Mouse (Mus musculus) liver, postnatal 0 days (tissue): ENCODE results near the gene Ppp1r13b. TPM values are rescaled to one million over a fixed set of nuclear protein-coding genes. Genes with fewer than 3 reads are reported as not detected.

ENCODE experiments used
- ATAC-seq: fragments of 200-750 bp; cut with Nextera tagmentation; 2 replicates; pipeline ENCODE4 v1.8.0; 2017; ENCODE audit warnings: mild to moderate bottlenecking, moderate library complexity
- DNase-seq: peaks from one replicate; pipeline ENCODE4 v3.0.0-alpha.2; 2016
- H3K27ac ChIP-seq: fragments of 300-500 bp; sonication (generic); 2 replicates; pipeline ENCODE4 v1.5.1; 2014; ENCODE audit warnings: antibody characterized with exemption, moderate library complexity, mild to moderate bottlenecking, low read depth
- H3K27me3 ChIP-seq: fragments of 300-500 bp; sonication (generic); 2 replicates; pipeline ENCODE4 v1.6.1; 2014; ENCODE audit warnings: low read length, control low read depth, mixed read lengths; ENCODE audit not compliant: insufficient read depth
- H3K36me3 ChIP-seq: fragments of 300-500 bp; sonication (generic); replicated peaks from 2 replicates; pipeline ENCODE4 v1.6.1; 2014; ENCODE audit warnings: mild to moderate bottlenecking, control low read depth, low read length, moderate library complexity, mixed read lengths; ENCODE audit not compliant: insufficient read depth
- H3K4me1 ChIP-seq: fragments of 300-500 bp; sonication (generic); 2 replicates; pipeline ENCODE4 v1.6.1; 2014; ENCODE audit warnings: antibody characterized with exemption, mild to moderate bottlenecking, control low read depth; ENCODE audit not compliant: insufficient read depth
- H3K4me2 ChIP-seq: fragments of 300-500 bp; sonication (generic); 2 replicates; pipeline ENCODE4 v1.6.1; 2014; ENCODE audit warnings: low read depth, mild to moderate bottlenecking, low read length, moderate library complexity, mixed read lengths
- H3K4me3 ChIP-seq: fragments of 300-500 bp; sonication (generic); 2 replicates; pipeline ENCODE4 v1.5.1; 2014; ENCODE audit warnings: low read depth, low read length
- H3K9ac ChIP-seq: fragments of 300-500 bp; sonication (generic); replicated peaks from 2 replicates; pipeline ENCODE4 v1.6.1; 2014; ENCODE audit warnings: mild to moderate bottlenecking, moderate library complexity
- H3K9me3 ChIP-seq: fragments of 300-500 bp; sonication (generic); 2 replicates; pipeline ENCODE4 v1.6.1; 2016; ENCODE audit warnings: mild to moderate bottlenecking, control low read depth, low read length, mixed read lengths
- CTCF ChIP-seq: sonication (generic); IDR thresholded peaks from 2 replicates; pipeline ENCODE4 v1.5.1; 2016; ENCODE audit warnings: antibody characterized with exemption, low read depth
- EP300 ChIP-seq: IDR thresholded peaks from 2 replicates; pipeline ENCODE4 v1.6.1; 2016; ENCODE audit warnings: antibody characterized with exemption, low read depth, mild to moderate bottlenecking
- WGBS: fragments of 180-500 bp; shearing (Covaris S2); extraction: QIAGEN DNeasy Blood & Tissue Kit; methylation state at CpG from one replicate; pipeline ENCODE4 v1.1.7; 2014; ENCODE audit not compliant: insufficient replicate concordance; 5-methylcytosine and 5-hydroxymethylcytosine counted together
- polyA plus RNA-seq: library from polyadenylated mRNA; unstranded; fragments of >200 nt; fragmentation: Nextera tagmentation; extraction: Ambion mirVana; gene quantifications from 2 replicates; pipeline ENCODE4 v1.2.1, GENCODE M21; 2015

Ppp1r13b gene
- polyA plus RNA-seq, 1 experiment from 2014 or later: 4.5 TPM

GRCm38 (mm10) chr12:111911796-111912195 is 3.9 kb upstream of the Ppp1r13b start:
- no peaks in the 10 kb centered on the region for H3K9me3 ChIP-seq
- no peaks in the 10 kb centered on the region for H3K27me3 ChIP-seq
- no peak for ATAC-seq
- H3K4me1 ChIP-seq: peaks cover 14% of the 10 kb centered on the region
- no peak for DNase-seq
- no peak overlapping the region for H3K9ac ChIP-seq
- no peaks in the 10 kb centered on the region for H3K36me3 ChIP-seq
- 83% methylated on average over 2 of the region's 2 CpGs for WGBS
- H3K4me3 ChIP-seq: no peak overlapping the region
- TF ChIP-seq EP300 (no peak), CTCF (no peak)
- H3K27ac ChIP-seq: 0 out of 2 replicates have a peak overlapping the region, but pooled peaks have one; percentile 18
- H3K4me2 ChIP-seq: no peak overlapping the region

- DNase-seq (peak; percentile 45), ATAC-seq (peak; percentile 26)
- TF ChIP-seq EP300 (no peak), CTCF (peak; percentile 30)
- Histone ChIP-seq H3K27ac (0 out of 2 replicates have a peak overlapping the region, but pooled peaks have one; percentile 18), H3K4me1 (peaks cover 17% of the 10 kb centered on the region), H3K36me3 (no peaks in the 10 kb centered on the region), H3K27me3 (no peaks in the 10 kb centered on the region), H3K4me3 (no peak overlapping the region), H3K4me2 (no peak overlapping the region), H3K9me3 (no peaks in the 10 kb centered on the region), H3K9ac (no peak overlapping the region)
- 71% methylated on average over 15 of the region's 15 CpGs for WGBS
Measured at GRCm38 (mm10) chr12:111911171-111911760, 3.4 kb upstream of the Ppp1r13b start.

- 70% methylated on average over 11 of the region's 11 CpGs for WGBS
- TF ChIP-seq EP300 (no peak), CTCF (no peak)
- Histone ChIP-seq H3K4me1 (peaks cover 17% of the 10 kb centered on the region), H3K36me3 (no peaks in the 10 kb centered on the region), H3K9ac (peak overlapping the region; percentile 75), H3K4me3 (no peak overlapping the region), H3K27me3 (no peaks in the 10 kb centered on the region), H3K4me2 (peak overlapping the region; percentile 87; the same call in 1 of the 2 replicates), H3K9me3 (no peaks in the 10 kb centered on the region), H3K27ac (peak overlapping the region; percentile 93; the same call in 1 of the 2 replicates)
- no peak for ATAC-seq
- no peak for DNase-seq
Measured at GRCm38 (mm10) chr12:111908997-111909550, 1.2 kb upstream of the Ppp1r13b start.

GRCm38 (mm10) chr12:111907421-111907891 is 454 bp downstream of the Ppp1r13b start:
- WGBS: under 1% methylated on average over 45 of the region's 63 CpGs
- Histone ChIP-seq H3K27ac (peak overlapping the region; percentile 93), H3K27me3 (no peaks in the 10 kb centered on the region), H3K4me3 (peak overlapping the region; percentile 73), H3K4me1 (peaks cover 17% of the 10 kb centered on the region), H3K4me2 (peak overlapping the region; percentile 87), H3K9me3 (no peaks in the 10 kb centered on the region), H3K36me3 (no peaks in the 10 kb centered on the region), H3K9ac (peak overlapping the region; percentile 75)
- peak; percentile 58 for ATAC-seq
- no peak for TF ChIP-seq CTCF
- TF ChIP-seq EP300: no peak
- DNase-seq: peak; percentile 81

- no peaks in the 10 kb centered on the region for H3K36me3 ChIP-seq
- H3K4me2 ChIP-seq: peak overlapping the region; percentile 87
- TF ChIP-seq EP300: no peak
- no peak for TF ChIP-seq CTCF
- no peak overlapping the region for H3K27ac ChIP-seq
- peaks cover 17% of the 10 kb centered on the region for H3K4me1 ChIP-seq
- no peak overlapping the region for H3K9ac ChIP-seq
- H3K27me3 ChIP-seq: no peaks in the 10 kb centered on the region
- H3K9me3 ChIP-seq: no peaks in the 10 kb centered on the region
- WGBS: 34% methylated on average over 5 of the region's 5 CpGs
- ATAC-seq (no peak), DNase-seq (no peak)
- H3K4me3 ChIP-seq: peak overlapping the region; percentile 73
Measured at GRCm38 (mm10) chr12:111906309-111906875, 1.5 kb downstream of the Ppp1r13b start.

GRCm38 (mm10) chr12:111902488-111902887 is 5.4 kb downstream of the Ppp1r13b start:
- Histone ChIP-seq H3K4me1 (peaks cover 7% of the 10 kb centered on the region; the same call in 1 of the 2 replicates), H3K9ac (no peak overlapping the region), H3K4me2 (no peak overlapping the region), H3K9me3 (no peaks in the 10 kb centered on the region), H3K36me3 (no peaks in the 10 kb centered on the region), H3K4me3 (no peak overlapping the region), H3K27ac (no peak overlapping the region), H3K27me3 (no peaks in the 10 kb centered on the region)
- ATAC-seq (no peak), DNase-seq (no peak)
- 67% methylated on average over 7 of the region's 7 CpGs for WGBS
- TF ChIP-seq CTCF: no peak
- TF ChIP-seq EP300: no peak
